Mouse (Mus musculus): ENCODE measurements around the gene Phlda2.

DNA sequence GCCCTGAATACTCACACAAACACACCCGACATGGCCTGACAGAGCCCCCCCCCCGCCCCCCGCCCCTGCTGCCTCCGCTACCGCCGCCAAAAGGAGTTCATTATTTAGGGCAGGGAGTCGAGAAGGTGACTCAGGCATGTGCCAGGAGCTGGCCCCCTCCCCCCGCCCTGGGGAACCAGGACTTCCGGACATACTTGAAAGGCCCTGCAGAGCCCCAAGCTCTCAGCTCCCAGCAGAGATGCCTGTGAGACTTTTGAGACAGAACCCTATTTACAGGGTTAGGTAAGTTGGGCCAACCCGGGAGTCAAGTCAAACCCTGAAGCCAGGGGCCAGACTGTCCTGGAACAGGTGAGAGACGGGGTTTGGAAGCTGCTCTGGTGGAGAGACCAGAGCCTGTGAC lies 41.0 kb downstream of the Phlda2 start:
- TF ChIP-seq CTCF (conservative IDR thresholded peaks at IDR 0.05 in 1 of 2, IDR thresholded peaks at IDR 0.05 in 1 of 2; ENCODE audit: low read depth in 2 of 2, low read length in 2 of 2): no peak
- no peak for TF ChIP-seq EP300 (IDR thresholded peaks at IDR 0.05; ENCODE audit: low read length)
- TF ChIP-seq ZNF384 (IDR thresholded peaks at IDR 0.05; ENCODE audit: low read depth, low read length): no peak
- TF ChIP-seq RAD21 (IDR thresholded peaks at IDR 0.05; ENCODE audit: low read depth, low read length): no peak
- no peak for TF ChIP-seq SMC3 (IDR thresholded peaks at IDR 0.05; ENCODE audit: low read depth, low read length)
- TF ChIP-seq JUND (conservative IDR thresholded peaks at IDR 0.05; ENCODE audit: low read depth, low read length): no peak
- TF ChIP-seq ZMIZ1 (IDR thresholded peaks at IDR 0.05; ENCODE audit: low read depth, low read length): no peak
- TF ChIP-seq NRF1 (IDR thresholded peaks at IDR 0.05; ENCODE audit: low read depth, low read length): no peak
- TF ChIP-seq POLR2A (IDR thresholded peaks at IDR 0.05; ENCODE audit: low read depth, low read length): no peak
- TF ChIP-seq E2F4 (IDR thresholded peaks at IDR 0.05; ENCODE audit: insufficient replicate concordance, low read depth, low read length): no peak
- no peak for TF ChIP-seq RCOR1 (conservative IDR thresholded peaks at IDR 0.05; ENCODE audit: low read depth, low read length)
- TF ChIP-seq ETS1 (conservative IDR thresholded peaks at IDR 0.05; ENCODE audit: low read depth, low read length): no peak
- no peak for TF ChIP-seq HCFC1 (IDR thresholded peaks at IDR 0.05; ENCODE audit: low read depth, low read length)

Data from CH12.LX (cell line).